Mouse (Mus musculus): Measurements from ENCODE around the gene Dicer1.

- TF ChIP-seq CTCF (IDR thresholded peaks at IDR 0.05; ENCODE audit: extremely low read depth, insufficient read depth, insufficient read length, insufficient replicate concordance) (no peak), POLR2A (IDR thresholded peaks at IDR 0.05; ENCODE audit: low read depth, low read length) (no peak)
Measured at GRCm38 (mm10) chr12:104665951-104666350, 85.8 kb downstream of the Dicer1 start.
